Mouse (Mus musculus) kidney, postnatal 0 days (tissue): ENCODE measurements around the gene Fus. TPM values are rescaled to one million over a fixed set of nuclear protein-coding genes. Genes with fewer than 3 reads are reported as not detected.

Experiments used
- ATAC-seq: fragments of 200-750 bp; cut with Nextera tagmentation; replicated peaks from 2 replicates; pipeline ENCODE4 v1.8.0; 2017; ENCODE audit warnings: low read depth, moderate number of reproducible peaks, moderate TSS enrichment, moderate library complexity; ENCODE audit not compliant: low FRiP score
- DNase-seq: peaks from one replicate; pipeline ENCODE4 v3.0.0-alpha.2; 2016; ENCODE audit warnings: low spot score
- H3K27ac ChIP-seq: fragments of 300-500 bp; sonication (generic); 2 replicates; pipeline ENCODE4 v1.5.1; 2014; ENCODE audit warnings: mild to moderate bottlenecking
- H3K27me3 ChIP-seq: fragments of 300-500 bp; sonication (generic); 2 replicates; pipeline ENCODE4 v1.6.1; 2014; ENCODE audit warnings: low read length, mixed read lengths; ENCODE audit not compliant: insufficient read depth
- H3K36me3 ChIP-seq: fragments of 300-500 bp; sonication (generic); 2 replicates; pipeline ENCODE4 v1.6.1; 2014; ENCODE audit warnings: low read length, mixed read lengths; ENCODE audit not compliant: insufficient read depth
- H3K4me1 ChIP-seq: fragments of 300-500 bp; sonication (generic); replicated peaks from 2 replicates; pipeline ENCODE4 v1.6.1; 2014; ENCODE audit warnings: antibody characterized with exemption, low read length, mixed read lengths; ENCODE audit not compliant: insufficient read depth
- H3K4me2 ChIP-seq: fragments of 300-500 bp; sonication (generic); 2 replicates; pipeline ENCODE4 v1.6.1; 2014; ENCODE audit warnings: mild to moderate bottlenecking, low read length, moderate library complexity, mixed read lengths
- H3K4me3 ChIP-seq: fragments of 300-500 bp; sonication (generic); replicated peaks from 2 replicates; pipeline ENCODE4 v1.5.1; 2014; ENCODE audit warnings: low read depth, low read length
- H3K9ac ChIP-seq: fragments of 300-500 bp; sonication (generic); 2 replicates; pipeline ENCODE4 v1.6.1; 2014; ENCODE audit warnings: low read depth, low read length
- H3K9me3 ChIP-seq: fragments of 300-500 bp; sonication (generic); replicated peaks from 2 replicates; pipeline ENCODE4 v1.6.1; 2016; ENCODE audit warnings: low read length, inconsistent platforms, mixed read lengths
- CTCF ChIP-seq: IDR thresholded peaks from 2 replicates; pipeline ENCODE4 v1.5.1; 2016; ENCODE audit warnings: antibody characterized with exemption, low read depth, mild to moderate bottlenecking, moderate library complexity
- WGBS: fragments of 180-500 bp; shearing (Covaris S2); extraction: QIAGEN DNeasy Blood & Tissue Kit; methylation state at CpG from one replicate; pipeline ENCODE4 v1.1.7; 2014; 5-methylcytosine and 5-hydroxymethylcytosine counted together
- polyA plus RNA-seq: library from polyadenylated mRNA; unstranded; fragments of >200 nt; fragmentation: Nextera tagmentation; extraction: Ambion mirVana; gene quantifications from 2 replicates; pipeline ENCODE4 v1.2.1, GENCODE M21; 2015

The Fus gene
- polyA plus RNA-seq, 1 experiment from 2014 or later, result 262 TPM

DNA sequence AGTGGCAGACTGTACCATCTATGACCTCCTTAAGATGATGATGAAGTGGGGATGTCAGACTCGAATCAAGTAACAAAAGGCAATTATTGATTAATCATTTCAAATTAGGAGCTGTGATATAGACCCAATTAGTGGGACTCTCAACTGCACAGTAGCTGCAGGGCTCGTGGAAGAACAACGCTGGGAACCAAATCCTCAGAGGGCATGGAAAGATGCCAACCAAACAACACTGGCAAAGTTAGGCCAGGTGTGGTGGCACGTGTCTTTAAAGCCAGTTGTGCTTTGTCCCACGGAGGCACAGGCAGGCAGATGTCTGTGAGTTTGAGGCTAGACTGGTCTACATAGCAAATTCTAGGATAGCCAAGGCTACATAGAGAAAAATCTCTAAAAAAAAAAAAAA lies 36.6 kb upstream of the Fus start:
- 78% methylated on average over 5 of the region's 5 CpGs for whole genome bisulfite sequencing
- no peak for TF ChIP-seq CTCF
- Histone ChIP-seq H3K9me3 (no peaks in the 10 kb centered on the region), H3K4me2 (0 out of 2 replicates have a peak overlapping the region, but pooled peaks have one; percentile 66), H3K27me3 (no peaks in the 10 kb centered on the region), H3K36me3 (peaks cover 6% of the 10 kb centered on the region; the same call in 1 of the 2 replicates), H3K27ac (peak overlapping the region; percentile 93; the same call in 1 of the 2 replicates), H3K9ac (no peak overlapping the region), H3K4me1 (peaks cover 39% of the 10 kb centered on the region), H3K4me3 (no peak overlapping the region)
- no peak for ATAC-seq
- DNase-seq, result no peak

DNA sequence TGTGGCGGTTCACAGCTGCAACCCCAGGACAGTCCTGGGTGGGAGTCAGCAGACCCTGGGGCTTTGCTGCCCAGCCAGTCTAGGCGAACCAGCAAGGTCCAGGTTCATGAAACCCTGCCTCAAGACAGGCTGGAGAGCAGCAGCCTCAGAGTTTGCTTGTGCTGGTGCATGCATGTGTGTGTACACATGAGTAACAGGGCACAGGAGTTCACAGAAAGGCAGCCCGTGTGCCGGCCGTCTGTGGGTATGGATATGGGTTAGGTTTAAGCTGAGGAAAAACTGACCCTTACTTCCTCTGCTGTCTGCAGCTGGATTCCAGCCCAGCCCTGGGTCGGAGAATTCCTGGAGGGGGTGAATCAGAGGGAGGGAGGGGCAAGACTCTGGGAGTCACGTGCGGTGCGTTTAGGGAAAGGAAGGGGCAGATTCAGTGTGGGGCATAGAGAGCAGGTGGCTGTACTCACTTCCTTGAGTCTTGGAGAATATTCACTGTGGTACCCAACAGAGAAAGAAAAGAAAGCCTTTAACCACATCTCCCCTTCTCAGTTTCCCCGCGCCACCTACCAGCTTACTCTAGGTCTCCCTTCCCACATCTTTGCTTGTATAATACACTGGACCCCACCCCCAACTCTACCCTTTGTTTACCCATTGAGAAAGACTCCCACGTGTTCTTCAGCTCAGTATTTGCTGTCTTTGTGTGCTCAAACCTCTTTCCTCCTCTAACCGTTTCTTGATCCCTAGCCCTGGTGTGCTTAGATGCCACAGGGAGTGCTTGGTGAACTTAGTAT lies 35.7 kb upstream of the Fus start:
- H3K27me3 ChIP-seq, result no peaks in the 10 kb centered on the region
- peak overlapping the region; percentile 85 for H3K27ac ChIP-seq
- peaks cover 39% of the 10 kb centered on the region for H3K4me1 ChIP-seq
- no peaks in the 10 kb centered on the region for H3K9me3 ChIP-seq
- no peak for TF ChIP-seq CTCF
- H3K9ac ChIP-seq, result peak overlapping the region; percentile 42; the same call in 1 of the 2 replicates
- peaks cover 5% of the 10 kb centered on the region; the same call in 1 of the 2 replicates for H3K36me3 ChIP-seq
- no peak overlapping the region for H3K4me3 ChIP-seq
- H3K4me2 ChIP-seq, result peak overlapping the region; percentile 8
- DNase-seq (peak; percentile 71), ATAC-seq (no peak)
- 22% methylated on average over 13 of the region's 13 CpGs for WGBS

DNA sequence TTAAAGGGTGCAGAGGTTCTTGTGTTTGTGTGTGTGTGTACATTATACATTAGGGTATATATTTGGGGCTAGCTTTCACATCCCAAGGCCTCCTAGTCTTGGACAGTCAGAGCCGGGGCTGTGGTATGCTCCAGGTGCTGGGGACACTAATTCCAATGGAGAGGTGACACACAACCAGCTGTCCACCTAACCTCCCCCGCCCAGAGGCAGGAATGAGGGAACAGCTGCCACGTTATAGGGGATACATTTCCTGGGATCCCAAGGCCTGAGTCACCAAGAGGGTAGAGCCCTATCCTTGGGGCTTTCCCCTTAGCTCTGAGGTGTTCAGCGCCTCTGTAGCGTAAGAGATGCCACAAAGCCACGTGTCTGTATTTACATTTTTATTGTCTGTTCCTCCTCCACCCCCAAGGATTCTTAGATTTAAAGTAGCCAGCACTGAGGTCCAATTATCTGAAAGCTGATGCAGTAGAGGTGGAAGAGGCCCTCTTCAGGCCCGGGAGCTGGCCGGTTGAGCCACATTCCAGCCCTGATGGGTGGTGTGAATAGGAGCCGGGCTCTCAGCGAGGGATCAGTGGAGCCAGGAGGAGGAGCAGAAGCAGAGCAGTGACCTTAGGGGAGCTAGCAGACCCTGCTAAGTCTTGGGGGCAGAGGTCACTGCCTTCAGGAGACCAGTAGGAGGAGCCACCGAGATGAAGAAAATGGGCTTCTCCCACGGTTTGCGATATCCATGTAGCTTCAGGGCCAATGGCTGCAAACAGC lies 34.8 kb upstream of the Fus start:
- no peak; the same call in 1 of the 2 replicates for ATAC-seq
- Histone ChIP-seq H3K4me2 (0 out of 2 replicates have a peak overlapping the region, but pooled peaks have one; percentile 8), H3K9me3 (no peaks in the 10 kb centered on the region), H3K4me3 (no peak overlapping the region), H3K9ac (no peak overlapping the region), H3K27me3 (no peaks in the 10 kb centered on the region), H3K36me3 (no peaks in the 10 kb centered on the region), H3K27ac (peak overlapping the region; percentile 85), H3K4me1 (peaks cover 31% of the 10 kb centered on the region)
- peak; percentile 25; the same call in 1 of the 2 replicates for TF ChIP-seq CTCF
- WGBS, result 19% methylated on average over 13 of the region's 13 CpGs
- DNase-seq, result peak; percentile 52

DNA sequence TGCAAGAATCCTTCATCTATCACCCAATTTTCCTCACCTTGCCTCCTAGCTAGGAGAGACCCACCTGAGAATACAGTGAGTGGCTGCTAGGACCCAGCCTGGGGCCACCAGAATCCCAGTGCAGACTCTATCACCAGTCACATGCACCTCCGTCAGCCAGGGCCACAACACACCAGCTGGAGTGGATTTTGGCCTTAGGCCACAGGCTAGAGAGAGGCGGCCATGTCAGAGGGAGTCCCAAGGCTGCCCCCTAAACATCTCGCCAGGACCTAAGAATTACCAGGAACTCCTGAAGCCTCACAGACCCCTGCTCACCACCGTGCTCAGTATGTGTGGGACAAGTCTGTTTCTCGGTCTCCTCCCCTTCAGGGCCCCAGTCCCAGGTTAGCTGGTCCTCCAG lies 33.2 kb upstream of the Fus start:
- no peak overlapping the region for H3K27ac ChIP-seq

DNA sequence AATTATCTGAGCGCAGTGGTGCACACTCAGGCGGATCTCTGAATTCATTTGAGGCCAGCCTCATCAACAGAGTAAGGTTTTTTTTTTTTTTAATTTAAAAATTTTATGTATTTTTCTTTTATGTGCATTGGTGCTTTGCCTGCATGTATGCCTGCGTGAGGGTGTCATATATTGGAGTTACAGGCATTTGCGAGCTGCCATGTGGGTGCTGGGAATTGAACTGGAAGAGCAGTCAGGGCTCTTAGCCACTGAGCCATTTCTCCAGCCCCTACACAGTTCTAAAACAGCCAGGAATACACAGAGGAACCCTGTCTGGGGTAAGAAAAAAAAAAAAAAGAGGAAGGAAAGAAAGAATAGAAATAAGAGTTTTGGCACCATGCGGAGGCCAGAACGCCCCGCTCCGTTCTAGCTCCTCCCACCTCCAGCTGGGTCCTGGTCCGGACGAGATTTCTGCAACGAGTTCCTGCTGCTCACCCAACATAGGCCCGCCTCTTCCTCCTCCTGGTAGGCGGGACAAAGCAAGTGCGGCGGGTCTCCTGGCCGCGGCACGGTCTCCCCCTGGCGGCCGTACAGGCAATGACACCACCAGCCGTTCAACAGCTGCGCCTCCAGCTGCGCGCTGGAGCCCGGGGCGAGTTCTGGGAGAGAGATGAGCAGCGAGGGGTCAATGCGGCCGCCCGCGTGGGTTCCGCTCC lies 32.1 kb upstream of the Fus start:
- WGBS, result 5% methylated on average over 30 of the region's 32 CpGs
- peak; percentile 99 for TF ChIP-seq CTCF
- H3K4me1 ChIP-seq, result peaks cover 27% of the 10 kb centered on the region
- ATAC-seq (peak; percentile 88), DNase-seq (peak; percentile 98)
- peak overlapping the region; percentile 77 for H3K9ac ChIP-seq
- peak overlapping the region; percentile 37; the same call in 1 of the 2 replicates for H3K27ac ChIP-seq
- H3K9me3 ChIP-seq, result no peaks in the 10 kb centered on the region
- no peaks in the 10 kb centered on the region for H3K36me3 ChIP-seq
- peak overlapping the region; percentile 69 for H3K4me3 ChIP-seq
- H3K27me3 ChIP-seq, result no peaks in the 10 kb centered on the region
- peak overlapping the region; percentile 97 for H3K4me2 ChIP-seq

More for the DNA sequence above, 33.2 kb upstream of the Fus start:
- Histone ChIP-seq H3K36me3 (no peaks in the 10 kb centered on the region), H3K4me3 (no peak overlapping the region), H3K4me2 (no peak overlapping the region), H3K9ac (no peak overlapping the region), H3K9me3 (no peaks in the 10 kb centered on the region), H3K27me3 (no peaks in the 10 kb centered on the region), H3K4me1 (peaks cover 27% of the 10 kb centered on the region)
- ATAC-seq, result no peak
- TF ChIP-seq CTCF, result no peak
- WGBS, result 76% methylated on average over 5 of the region's 5 CpGs
- no peak for DNase-seq

DNA sequence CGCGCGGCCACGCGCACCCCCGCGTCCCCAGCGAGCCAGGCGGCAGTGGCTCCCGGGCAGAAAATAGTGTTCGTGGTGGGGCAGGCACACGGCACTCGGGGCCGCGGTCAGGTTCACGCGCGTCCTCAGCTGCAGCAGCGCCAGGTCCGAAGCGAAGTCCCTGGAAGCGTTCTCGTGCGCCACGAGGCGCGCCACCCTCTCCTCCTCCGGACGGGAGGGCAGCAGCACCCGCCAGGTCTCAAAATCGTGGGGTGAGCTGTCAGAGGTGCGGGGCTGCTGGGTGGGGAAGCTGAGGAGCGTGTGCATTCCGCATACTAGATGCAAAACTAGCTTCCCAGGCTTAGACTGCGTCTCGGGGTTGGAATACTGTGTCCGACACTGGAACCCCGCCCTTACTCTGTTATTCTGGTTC lies 31.5 kb upstream of the Fus start:
- Histone ChIP-seq H3K4me1 (peaks cover 27% of the 10 kb centered on the region), H3K4me2 (peak overlapping the region; percentile 97), H3K9ac (peak overlapping the region; percentile 77), H3K9me3 (no peaks in the 10 kb centered on the region), H3K4me3 (peak overlapping the region; percentile 69), H3K36me3 (no peaks in the 10 kb centered on the region), H3K27ac (peak overlapping the region; percentile 36; the same call in 1 of the 2 replicates), H3K27me3 (no peaks in the 10 kb centered on the region)
- no peak for DNase-seq
- TF ChIP-seq CTCF, result no peak
- ATAC-seq, result peak; percentile 37
- WGBS, result under 1% methylated on average over 38 of the region's 38 CpGs
